8 mouse cellular contexts compared by ENCODE assay signal in the genomic region with DNA sequence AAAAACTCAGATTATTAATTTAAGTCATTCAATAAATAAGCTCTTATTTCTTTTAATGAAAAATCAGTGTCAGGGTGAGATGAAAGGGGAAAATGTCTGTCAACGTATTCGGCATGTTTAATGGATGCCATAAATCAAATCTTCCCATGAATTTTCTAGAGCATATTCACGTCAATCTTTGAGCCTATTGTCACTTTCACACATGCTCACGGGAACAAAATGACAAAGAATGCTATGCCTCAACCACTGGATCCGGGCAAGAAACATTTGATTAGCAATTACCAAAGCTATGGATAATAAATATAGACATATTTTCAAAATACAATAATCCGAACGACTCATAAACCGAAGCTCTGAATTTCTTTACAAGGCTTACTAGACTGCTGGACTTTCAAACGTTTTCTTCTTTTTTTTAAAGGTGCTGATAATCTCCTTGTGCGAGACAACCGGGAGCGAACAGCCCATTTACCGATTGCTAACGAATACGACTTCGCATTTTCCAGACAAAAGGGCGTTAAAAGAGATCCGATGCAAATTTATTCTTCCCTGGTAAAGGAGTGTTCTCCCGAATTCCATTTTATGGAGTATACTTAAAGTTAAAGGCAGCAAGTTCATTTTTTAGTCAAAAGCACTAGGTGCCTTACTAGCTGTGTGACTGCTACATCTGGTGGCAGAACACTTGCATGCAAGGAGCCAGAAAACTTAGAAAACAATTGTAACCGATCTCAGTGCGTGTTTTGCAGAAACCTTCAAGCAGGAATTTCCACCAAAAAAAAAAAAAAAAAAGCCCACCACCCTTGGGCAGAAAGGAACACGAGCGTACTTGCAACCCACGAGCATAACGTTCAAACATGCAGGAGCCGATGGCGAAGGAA. TPM values are rescaled to one million over a fixed set of nuclear protein-coding genes. Genes with fewer than 3 reads are reported as not detected.
DNase-seq lines count a peak whose midpoint lies in the region; ATAC-seq and TF ChIP-seq lines count a peak whose summit lies in the region.

No protein-coding gene starts in this region.

- H3K27ac ChIP-seq in ES-E14 (ENCODE audit: insufficient read depth, low read depth, low read length, poor library complexity, severe bottlenecking): peak overlapping the region; percentile 99
- H3K27ac ChIP-seq in embryonic facial prominence, embryonic 12.5 days: peak overlapping the region; percentile 100
- peak overlapping the region; percentile 99 for H3K27ac ChIP-seq in hindbrain, embryonic 16.5 days (ENCODE audit: low read depth, low read length)
- H3K27ac ChIP-seq in liver, postnatal 0 days (ENCODE audit: low read depth): peak overlapping the region; percentile 100

- H3K4me1 ChIP-seq in ES-E14 (ENCODE audit: control insufficient read depth in 2 of 2, insufficient read depth in 2 of 2, low read length in 2 of 2, poor library complexity in 1 of 2): peaks cover 3% of the 10 kb centered on the region in 2 experiments; a peak in 2 of 4 replicates
- H3K4me1 ChIP-seq in embryonic facial prominence, embryonic 12.5 days: peaks cover 8% of the 10 kb centered on the region
- H3K4me1 ChIP-seq in hindbrain, embryonic 16.5 days (ENCODE audit: control insufficient read depth, insufficient read depth, low read depth, low read length): peaks cover 10% of the 10 kb centered on the region
- peaks cover 34% of the 10 kb centered on the region for H3K4me1 ChIP-seq in liver, postnatal 0 days (ENCODE audit: insufficient read depth)

- H3K9me3 ChIP-seq in ES-E14 (ENCODE audit: control insufficient read depth, insufficient read depth, low read depth, low read length): no peaks in the 10 kb centered on the region
- H3K9me3 ChIP-seq in embryonic facial prominence, embryonic 12.5 days: no peaks in the 10 kb centered on the region
- H3K9me3 ChIP-seq in hindbrain, embryonic 16.5 days (ENCODE audit: control insufficient read depth, low read length): no peaks in the 10 kb centered on the region
- H3K9me3 ChIP-seq in liver, postnatal 0 days (ENCODE audit: low read length): no peaks in the 10 kb centered on the region

- H3K36me3 ChIP-seq in ES-E14 (ENCODE audit: control insufficient read depth, insufficient read depth, low read length, poor library complexity, severe bottlenecking): no peaks in the 10 kb centered on the region
- H3K36me3 ChIP-seq in embryonic facial prominence, embryonic 12.5 days: no peaks in the 10 kb centered on the region
- no peaks in the 10 kb centered on the region for H3K36me3 ChIP-seq in hindbrain, embryonic 16.5 days (ENCODE audit: control insufficient read depth, insufficient read depth, low read length)
- no peaks in the 10 kb centered on the region for H3K36me3 ChIP-seq in liver, postnatal 0 days (replicated peaks; ENCODE audit: insufficient read depth, low read length)

- peak overlapping the region; percentile 58 for H3K4me2 ChIP-seq in embryonic facial prominence, embryonic 12.5 days (replicated peaks)
- H3K4me2 ChIP-seq in hindbrain, embryonic 16.5 days (ENCODE audit: low read length): peak overlapping the region; percentile 70
- peak overlapping the region; percentile 83 for H3K4me2 ChIP-seq in liver, postnatal 0 days (ENCODE audit: low read depth, low read length)

- peak overlapping the region; percentile 94 to 99 for H3K4me3 ChIP-seq in ES-E14 (ENCODE audit: insufficient read depth in 1 of 2, low read depth in 1 of 2, low read length in 2 of 2, poor library complexity in 1 of 2, severe bottlenecking in 1 of 2)
- H3K4me3 ChIP-seq in embryonic facial prominence, embryonic 12.5 days: peak overlapping the region; percentile 82
- peak overlapping the region; percentile 98 for H3K4me3 ChIP-seq in hindbrain, embryonic 16.5 days (ENCODE audit: low read length)
- peak overlapping the region; percentile 95 for H3K4me3 ChIP-seq in liver, postnatal 0 days (ENCODE audit: low read depth, low read length)

- H3K27me3 ChIP-seq in embryonic facial prominence, embryonic 12.5 days: no peaks in the 10 kb centered on the region
- no peaks in the 10 kb centered on the region for H3K27me3 ChIP-seq in hindbrain, embryonic 16.5 days (replicated peaks; ENCODE audit: control insufficient read depth, insufficient read depth, low read length)
- H3K27me3 ChIP-seq in liver, postnatal 0 days (ENCODE audit: insufficient read depth, low read length): no peaks in the 10 kb centered on the region

- WGBS in embryonic facial prominence, embryonic 12.5 days: 2% methylated on average over 27 of the region's 27 CpGs
- under 1% methylated on average over 27 of the region's 27 CpGs for WGBS in hindbrain, embryonic 16.5 days
- WGBS in liver, postnatal 0 days (ENCODE audit: insufficient replicate concordance): 3% methylated on average over 27 of the region's 27 CpGs

- peak; percentile 30 to 45 for DNase-seq in kidney, adult 8-10 months
- no peak for DNase-seq in kidney, adult 11 months
- DNase-seq in ES-E14 (ENCODE audit: low read depth, low spot score): no peak
- no peak for DNase-seq in liver, postnatal 0 days
- DNase-seq in retina, embryonic 14.5 days (ENCODE audit: low spot score): peak; percentile 62
- DNase-seq in layer of hippocampus, adult 11-12 months (ENCODE audit: low spot score): no peak

- ATAC-seq in embryonic facial prominence, embryonic 12.5 days (ENCODE audit: insufficient number of reproducible peaks, insufficient read depth, low FRiP score, low TSS enrichment): no peak
- no peak; the same call in 1 of the 2 replicates for ATAC-seq in hindbrain, embryonic 16.5 days
- ATAC-seq in liver, postnatal 0 days: no peak

- peak; percentile 27; the same call in 1 of the 2 replicates for TF ChIP-seq EP300 in liver, postnatal 0 days (IDR thresholded peaks at IDR 0.05; ENCODE audit: low read depth)

- TF ChIP-seq CTCF in liver, postnatal 0 days (IDR thresholded peaks at IDR 0.05; ENCODE audit: low read depth): peak; percentile 76

- in situ Hi-C loops in ES-E14 (cut with MboI; ENCODE audit: low sequenced_read_pairs in 2 of 2, unreplicated experiment in 2 of 2): no loop called here

- peak overlapping the region; percentile 99 for H3K9ac ChIP-seq in ES-E14 (ENCODE audit: insufficient read depth, low read depth, low read length, poor library complexity, severe bottlenecking)
- H3K9ac ChIP-seq in embryonic facial prominence, embryonic 12.5 days: peak overlapping the region; percentile 97
- H3K9ac ChIP-seq in hindbrain, embryonic 16.5 days (ENCODE audit: low read depth, low read length): peak overlapping the region; percentile 98
- H3K9ac ChIP-seq in liver, postnatal 0 days (replicated peaks): peak overlapping the region; percentile 98

TF ChIP-seq in ES-E14, 5 proteins besides CTCF, POLR2A, EP300 and RAD21:
- TF ChIP-seq HCFC1 (IDR thresholded peaks at IDR 0.05; ENCODE audit: borderline replicate concordance, insufficient read depth, low read length): no peak
- TF ChIP-seq ZNF384 (IDR thresholded peaks at IDR 0.05; ENCODE audit: low read depth, low read length): peak; percentile 65
- no peak for TF ChIP-seq MAFK (IDR thresholded peaks at IDR 0.05; ENCODE audit: insufficient read depth, low read depth, low read length)

RNA-seq across cellular contexts. Expression of a gene that starts 1.4 kb away (rescaled TPM):
- total RNA-seq in ES-E14 (2012; rRNA removed): 37.2 and 46.2 TPM in 2 replicates
- 40.2 and 47.7 TPM in 2 replicates for polyA plus RNA-seq in embryonic facial prominence, embryonic 12.5 days (2016; fragmentation: Nextera tagmentation; extraction: Ambion mirVana)
- polyA plus RNA-seq in hindbrain, embryonic 16.5 days (2015; fragmentation: Nextera tagmentation; extraction: Ambion mirVana): 17.7 TPM in 2 replicates
- polyA plus RNA-seq in liver, postnatal 0 days (2015; fragmentation: Nextera tagmentation; extraction: Ambion mirVana): 23.2 and 25.3 TPM in 2 replicates

Comparison
In these comparisons a context has a peak if more than half of its experiments do, and no peak if none do; other contexts are left out.
1. DNase-seq: peak in kidney, adult 8-10 months (2 of 2) and retina, embryonic 14.5 days (single experiment); none in kidney, adult 11 months (single experiment), ES-E14 (single experiment), liver, postnatal 0 days (single experiment) and layer of hippocampus, adult 11-12 months (single experiment).
2. Peak in every context shown above with its lines, with median percentiles within 50 percentile points of each other: H3K27ac ChIP-seq, H3K4me3 ChIP-seq, H3K9ac ChIP-seq and H3K4me2 ChIP-seq.